Mouse (Mus musculus) G1E (cell line): ENCODE results near the gene Kdelc2.

Experiments
- CTCF ChIP-seq: IDR thresholded peaks from 2 replicates; pipeline ENCODE4 v1.5.1; 2012; ENCODE audit warnings: low read depth, low read length, inconsistent platforms, mixed read lengths
- TAL1 ChIP-seq: conservative IDR thresholded peaks from 2 replicates; pipeline ENCODE4 v1.6.1; 2012; ENCODE audit warnings: low read depth, low read length, inconsistent platforms, mixed read lengths

- TF ChIP-seq CTCF, result no peak
- TF ChIP-seq TAL1, result no peak
Measured at GRCm38 (mm10) chr9:53427638-53428037, 43.8 kb downstream of the Kdelc2 start.
